Comparison of ENCODE assay signal across 8 mouse cellular contexts in the genomic region with DNA sequence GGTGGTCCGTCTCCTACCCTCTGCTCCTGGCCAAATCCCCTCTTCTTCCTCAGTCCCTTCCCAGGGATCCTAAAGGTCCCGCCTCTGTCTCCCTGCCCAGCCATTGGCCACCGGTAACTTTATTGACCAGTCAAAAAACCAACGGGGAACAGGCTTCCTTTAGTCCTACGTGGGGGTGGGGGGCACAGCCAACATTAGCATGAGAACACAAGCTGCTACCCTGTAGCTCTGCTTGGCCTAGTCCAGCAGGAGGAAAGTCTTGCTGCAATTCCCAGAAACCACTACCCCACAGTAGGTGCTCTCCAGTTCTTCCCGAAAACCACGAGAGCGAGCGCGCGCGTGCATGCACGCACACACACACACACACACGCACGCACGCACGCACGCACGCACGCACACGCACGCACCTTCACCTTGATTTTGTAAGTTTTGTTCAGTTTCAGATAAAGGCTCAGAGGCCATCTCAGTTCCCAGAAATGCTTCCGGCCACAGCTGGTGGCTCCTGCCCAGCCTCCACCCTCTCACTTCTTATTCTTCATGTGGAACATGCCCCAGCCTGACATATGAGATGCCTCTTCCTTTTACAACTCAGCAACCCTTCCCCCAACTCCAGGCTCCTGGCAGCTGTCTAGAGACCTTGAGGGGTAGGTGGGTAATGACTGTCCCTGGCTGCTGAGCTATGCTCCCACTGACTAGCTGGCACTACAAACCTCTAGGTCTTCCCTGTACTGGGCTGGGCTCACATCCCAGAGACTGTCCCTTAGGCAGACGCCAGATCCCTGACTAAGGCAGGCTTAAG. TPM values are rescaled to one million over a fixed set of nuclear protein-coding genes. Genes with fewer than 3 reads are reported as not detected.
DNase-seq lines count a peak whose midpoint lies in the region; ATAC-seq and TF ChIP-seq lines count a peak whose summit lies in the region.

No protein-coding gene starts in this region.

- DNase-seq in MEL (ENCODE audit: low read depth, low spot score) = peak; percentile 81
- DNase-seq in cerebellum, adult 9-10 months = peak; percentile 92
- peak; percentile 77 to 83 for DNase-seq in frontal cortex, postnatal 10 days (ENCODE audit: low spot score in 2 of 2)
- peak; percentile 86 for DNase-seq in hindbrain, embryonic 11.5 days (ENCODE audit: low spot score)
- peak; percentile 70 to 86 for DNase-seq in layer of hippocampus, postnatal 14 days (ENCODE audit: low spot score in 2 of 2)
- DNase-seq in lung, postnatal 10 days = peak; percentile 90
- DNase-seq in ovary, postnatal 36 days (ENCODE audit: low spot score) = peak; percentile 79
- peak; percentile 66 for DNase-seq in thymus, postnatal 25 days

- no peak for TF ChIP-seq CTCF in MEL (IDR thresholded peaks at IDR 0.05 in 2 of 3, conservative IDR thresholded peaks at IDR 0.05 in 1 of 3; ENCODE audit: control insufficient read depth in 1 of 3, insufficient read depth in 1 of 3, low read depth in 2 of 3, low read length in 3 of 3, poor library complexity in 1 of 3, severe bottlenecking in 1 of 3)

- 3% methylated on average over 23 of the region's 24 CpGs for WGBS in hindbrain, embryonic 11.5 days

- peak; percentile 94 for ATAC-seq in hindbrain, embryonic 11.5 days (ENCODE audit: low FRiP score)

- no peaks in the 10 kb centered on the region for H3K79me2 ChIP-seq in MEL (ENCODE audit: control insufficient read depth, insufficient read depth, low read length, poor library complexity)

- H3K9ac ChIP-seq in MEL (ENCODE audit: control insufficient read depth, low read depth, low read length, poor library complexity, severe bottlenecking) = peak overlapping the region; percentile 40
- peak overlapping the region; percentile 40 for H3K9ac ChIP-seq in hindbrain, embryonic 11.5 days (ENCODE audit: low read depth, low read length)

- no peak; a peak in 1 of 4 replicates for TF ChIP-seq POLR2A in MEL (IDR thresholded peaks at IDR 0.05; ENCODE audit: control insufficient read depth in 1 of 2, insufficient read depth in 1 of 2, low read depth in 1 of 2, low read length in 2 of 2, poor library complexity in 1 of 2)

- peak overlapping the region; percentile 34 to 38 for H3K4me3 ChIP-seq in MEL (ENCODE audit: control insufficient read depth in 1 of 2, insufficient read depth in 1 of 2, low read depth in 2 of 2, low read length in 2 of 2)
- H3K4me3 ChIP-seq in hindbrain, embryonic 11.5 days (ENCODE audit: low read depth, low read length) = peak overlapping the region; percentile 33

- no peak for TF ChIP-seq RAD21 in MEL (IDR thresholded peaks at IDR 0.05; ENCODE audit: low read depth, low read length)

- peaks cover 11 to 27% of the 10 kb centered on the region in 2 experiments for H3K4me1 ChIP-seq in MEL (ENCODE audit: control insufficient read depth in 1 of 2, insufficient read depth in 2 of 2, low read length in 2 of 2)
- H3K4me1 ChIP-seq in hindbrain, embryonic 11.5 days (replicated peaks; ENCODE audit: control insufficient read depth, insufficient read depth, low read length) = peaks cover 6% of the 10 kb centered on the region

- H3K27me3 ChIP-seq in MEL (ENCODE audit: control insufficient read depth in 1 of 2, insufficient read depth in 2 of 2, low read length in 2 of 2) = no peaks in the 10 kb centered on the region
- peaks cover 18% of the 10 kb centered on the region for H3K27me3 ChIP-seq in hindbrain, embryonic 11.5 days (ENCODE audit: control insufficient read depth, insufficient read depth, low read length)

- peak overlapping the region; percentile 68 for H3K4me2 ChIP-seq in hindbrain, embryonic 11.5 days (replicated peaks; ENCODE audit: low read depth, low read length)

- TF ChIP-seq EP300 in MEL (IDR thresholded peaks at IDR 0.05; ENCODE audit: low read depth in 1 of 2, low read length in 2 of 2) = peak in 1 of 2 experiments; percentile 68; a peak in 2 of 4 replicates

- no peaks in the 10 kb centered on the region for H3K9me3 ChIP-seq in MEL (replicated peaks; ENCODE audit: insufficient read depth, low read length)
- no peaks in the 10 kb centered on the region for H3K9me3 ChIP-seq in hindbrain, embryonic 11.5 days (ENCODE audit: control insufficient read depth, low read length)

- peak overlapping the region; percentile 57 for H3K27ac ChIP-seq in MEL (ENCODE audit: control insufficient read depth, low read depth, low read length)
- H3K27ac ChIP-seq in hindbrain, embryonic 11.5 days (ENCODE audit: low read depth, low read length) = peak overlapping the region; percentile 81

- H3K36me3 ChIP-seq in MEL (ENCODE audit: control insufficient read depth in 1 of 2, insufficient read depth in 2 of 2, low read length in 2 of 2) = peaks cover 0 to 17% of the 10 kb centered on the region in 2 experiments; a peak in 2 of 4 replicates
- no peaks in the 10 kb centered on the region for H3K36me3 ChIP-seq in hindbrain, embryonic 11.5 days (ENCODE audit: control insufficient read depth, insufficient read depth, low read length)

TF ChIP-seq in MEL, 35 proteins besides CTCF, POLR2A, EP300 and RAD21:
- 0 out of 2 replicates have a peak, but pooled peaks have one; percentile 38 for TF ChIP-seq UBTF (IDR thresholded peaks at IDR 0.05; ENCODE audit: borderline replicate concordance, insufficient read depth, low read depth, low read length)
- TF ChIP-seq MAFK (IDR thresholded peaks at IDR 0.05; ENCODE audit: borderline replicate concordance, low read depth, low read length) = no peak
- TF ChIP-seq TAL1 (IDR thresholded peaks at IDR 0.05; ENCODE audit: low read length) = no peak
- peak; percentile 41; the same call in 1 of the 2 replicates for TF ChIP-seq MXI1 (IDR thresholded peaks at IDR 0.05; ENCODE audit: low read depth, low read length)
- no peak for TF ChIP-seq SMC3 (IDR thresholded peaks at IDR 0.05; ENCODE audit: low read depth, low read length)
- no peak for TF ChIP-seq POLR2AphosphoS2 (IDR thresholded peaks at IDR 0.05; ENCODE audit: low read length)
- 0 out of 2 replicates have a peak, but pooled peaks have one; percentile 5 for TF ChIP-seq TBP (IDR thresholded peaks at IDR 0.05; ENCODE audit: low read depth, low read length)
- peak; percentile 45; the same call in 1 of the 2 replicates for TF ChIP-seq MAX (IDR thresholded peaks at IDR 0.05; ENCODE audit: low read length)
- 0 out of 2 replicates have a peak, but pooled peaks have one; percentile 12 for TF ChIP-seq ZC3H11A (IDR thresholded peaks at IDR 0.05; ENCODE audit: low read depth, low read length)
- TF ChIP-seq RCOR1 (IDR thresholded peaks at IDR 0.05; ENCODE audit: low read depth, low read length) = 0 out of 2 replicates have a peak, but pooled peaks have one; percentile 26
- TF ChIP-seq ETS1 (IDR thresholded peaks at IDR 0.05; ENCODE audit: low read depth, low read length) = peak; percentile 78
- peak; percentile 61 for TF ChIP-seq CHD2 (IDR thresholded peaks at IDR 0.05; ENCODE audit: low read length)
- peak; percentile 33 for TF ChIP-seq NELFE (IDR thresholded peaks at IDR 0.05; ENCODE audit: low read depth, low read length)
- no peak for TF ChIP-seq KAT2A (conservative IDR thresholded peaks at IDR 0.05; ENCODE audit: low read depth, low read length)
- TF ChIP-seq MAZ (IDR thresholded peaks at IDR 0.05; ENCODE audit: low read depth, low read length) = 0 out of 2 replicates have a peak, but pooled peaks have one; percentile 16
- TF ChIP-seq ELF1 (IDR thresholded peaks at IDR 0.05; ENCODE audit: low read depth, low read length) = peak; percentile 58; the same call in 1 of the 2 replicates
- TF ChIP-seq TCF12 (IDR thresholded peaks at IDR 0.05; ENCODE audit: low read depth, low read length) = peak; percentile 30; the same call in 1 of the 2 replicates
- TF ChIP-seq NRF1 (IDR thresholded peaks at IDR 0.05; ENCODE audit: insufficient read depth, low read depth, low read length, poor library complexity, severe bottlenecking) = 0 out of 2 replicates have a peak, but pooled peaks have one; percentile 6
TF ChIP-seq in MEL: peak in this region for 13.

RNA-seq across cellular contexts. Expression of a gene that starts 5.8 kb away (rescaled TPM):
- 13.6 and 16.2 TPM in 2 replicates for total RNA-seq in MEL (2012; rRNA removed)
- 1 to 10 TPM in 1 of 2 experiments, not detected in 1; 9.3 TPM for polyA plus RNA-seq in MEL (2012; ENCODE audit: insufficient read depth in 1 of 2, insufficient read length in 2 of 2, low read depth in 1 of 2, low replicate concordance in 2 of 2, missing spikeins in 1 of 2)
- 0.74 and 2.4 TPM in 2 replicates for polyA plus RNA-seq in hindbrain, embryonic 11.5 days (2014; fragmentation: Nextera tagmentation; extraction: Ambion mirVana)
- not detected for total RNA-seq in layer of hippocampus, postnatal 14 days (2021)

RNA-seq across cellular contexts. Expression of a gene that starts 18.1 kb away (rescaled TPM):
- total RNA-seq in MEL (2012; rRNA removed) = 1.6 and 1.7 TPM in 2 replicates
- polyA plus RNA-seq in MEL (2012; ENCODE audit: insufficient read depth in 1 of 2, insufficient read length in 2 of 2, low read depth in 1 of 2, low replicate concordance in 2 of 2, missing spikeins in 1 of 2) = 1 to 10 TPM in 1 of 2 experiments, not detected in 1; 2.7 TPM
- 0.39 and 0.73 TPM in 2 replicates for polyA plus RNA-seq in hindbrain, embryonic 11.5 days (2014; fragmentation: Nextera tagmentation; extraction: Ambion mirVana)
- 1 to 10 TPM; 1.0 to 1.1 TPM for total RNA-seq in layer of hippocampus, postnatal 14 days (2021)

RNA-seq across cellular contexts. Expression of a gene that starts 27.4 kb away (rescaled TPM):
- not detected in 2 replicates for total RNA-seq in MEL (2012; rRNA removed)
- polyA plus RNA-seq in MEL (2012; ENCODE audit: insufficient read depth in 1 of 2, insufficient read length in 2 of 2, low read depth in 1 of 2, low replicate concordance in 2 of 2, missing spikeins in 1 of 2) = under 1 TPM in 1 of 2 experiments, not detected in 1; 0.11 TPM
- polyA plus RNA-seq in hindbrain, embryonic 11.5 days (2014; fragmentation: Nextera tagmentation; extraction: Ambion mirVana) = 0.10 TPM in 1 of 2 replicates, not detected in the other
- under 1 TPM in 1 of 2 experiments, not detected in 1; 0.14 TPM for total RNA-seq in layer of hippocampus, postnatal 14 days (2021)

RNA-seq across cellular contexts. Expression of a gene that starts 39.1 kb away (rescaled TPM):
- total RNA-seq in MEL (2012; rRNA removed) = 111 and 114 TPM in 2 replicates
- polyA plus RNA-seq in MEL (2012; ENCODE audit: insufficient read depth in 1 of 2, insufficient read length in 2 of 2, low read depth in 1 of 2, low replicate concordance in 2 of 2, missing spikeins in 1 of 2) = 100 to 1,000 TPM in 1 of 2 experiments, not detected in 1; 117 TPM
- 136 and 143 TPM in 2 replicates for polyA plus RNA-seq in hindbrain, embryonic 11.5 days (2014; fragmentation: Nextera tagmentation; extraction: Ambion mirVana)
- total RNA-seq in layer of hippocampus, postnatal 14 days (2021) = 100 to 1,000 TPM; 154 to 157 TPM

RNA-seq across cellular contexts. Expression of a gene that starts 39.3 kb away (rescaled TPM):
- total RNA-seq in MEL (2012; rRNA removed) = 6.6 and 9.1 TPM in 2 replicates
- 1 to 10 TPM in 1 of 2 experiments, not detected in 1; 3.8 TPM for polyA plus RNA-seq in MEL (2012; ENCODE audit: insufficient read depth in 1 of 2, insufficient read length in 2 of 2, low read depth in 1 of 2, low replicate concordance in 2 of 2, missing spikeins in 1 of 2)
- 18.2 and 19.4 TPM in 2 replicates for polyA plus RNA-seq in hindbrain, embryonic 11.5 days (2014; fragmentation: Nextera tagmentation; extraction: Ambion mirVana)
- total RNA-seq in layer of hippocampus, postnatal 14 days (2021) = 1 to 10 TPM; 9.0 to 9.7 TPM

Comparison
In these comparisons a context has a peak if more than half of its experiments do, and no peak if none do; other contexts are left out.
1. Peak in every context shown above with its lines: DNase-seq, ATAC-seq, H3K4me3 ChIP-seq and H3K27ac ChIP-seq.
2. RNA of a gene that starts 5.8 kb away (total RNA-seq): 13.6 to 16.2 TPM in MEL; not detected in layer of hippocampus, postnatal 14 days; every median in the first group is over 10 times any median in the second.